Mouse (Mus musculus) urinary bladder, postnatal 14 days (tissue): Measurements from ENCODE around the gene Arhgef16.
A peak's percentile ranks its signal among the peaks of the same experiment; 100 is the strongest.

ENCODE experiments used
- DNase-seq: peaks from one replicate; pipeline ENCODE4 v3.0.0; 2021; ENCODE audit warnings: low spot score

Arhgef16 gene

DNA sequence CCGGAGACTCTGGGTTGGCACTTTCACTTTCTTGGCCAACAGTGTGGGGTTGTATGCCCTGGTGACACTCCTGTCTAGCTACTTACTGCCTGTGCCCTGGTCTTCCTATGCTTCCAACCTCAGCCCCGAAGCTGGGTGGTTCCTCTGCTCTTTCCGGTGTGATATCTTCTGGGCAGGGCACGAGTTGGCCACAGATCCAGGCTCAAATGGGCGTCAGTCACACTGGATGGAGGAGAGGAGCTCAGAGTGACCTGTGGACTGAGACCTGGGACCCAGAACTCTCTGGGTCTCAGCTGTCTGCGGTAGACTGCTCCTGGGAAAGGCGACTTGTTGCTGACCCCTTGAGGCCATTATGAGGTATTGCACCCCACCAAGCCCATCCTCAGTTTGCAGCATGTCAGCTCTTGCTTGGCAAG is at the start of gene Arhgef16:
Arhgef16 (minus strand) TSS at position 211 of the 416 bp plus-strand sequence.
- DNase-seq = peak; percentile 37

DNA sequence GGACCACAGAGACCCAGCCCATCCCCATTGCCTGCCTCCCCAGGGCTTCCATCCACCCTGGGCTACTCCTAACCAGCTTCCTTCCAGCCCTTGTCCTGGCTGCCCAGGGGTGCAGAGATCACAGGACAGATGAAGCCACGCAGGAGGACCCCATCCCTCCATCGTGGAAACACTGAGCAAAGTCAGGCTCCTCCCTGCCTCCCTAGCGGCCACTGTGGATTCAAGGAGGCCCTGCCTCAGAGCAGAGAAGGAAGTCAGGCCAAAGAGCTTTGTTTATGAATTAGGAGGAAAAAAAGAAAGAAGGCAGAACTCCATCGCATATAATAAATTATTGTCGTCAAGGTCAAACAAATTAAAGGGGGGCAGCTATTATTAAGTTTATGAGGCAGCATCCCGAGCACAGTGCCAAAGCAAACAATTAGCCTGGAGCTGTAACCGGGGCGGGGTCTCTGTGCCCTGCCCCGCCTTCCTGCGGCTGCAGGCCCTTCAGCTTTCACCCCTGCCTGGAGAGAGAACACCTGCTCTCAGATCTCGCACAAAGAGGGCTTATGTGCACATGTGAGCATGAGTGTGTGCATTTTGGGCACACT is 46.8 kb upstream of the Arhgef16 start:
- peak; percentile 28 for DNase-seq

- DNase-seq = no peak
Measured at GRCm38 (mm10) chr4:154346731-154347522, 45.5 kb upstream of the Arhgef16 start.

- DNase-seq = no peak
Measured at GRCm38 (mm10) chr4:154336650-154337049, 35.2 kb upstream of the Arhgef16 start.

- no peak for DNase-seq
Measured at GRCm38 (mm10) chr4:154335761-154336160, 34.3 kb upstream of the Arhgef16 start, which contains the start of gene B230104I21Rik. B230104I21Rik (plus strand) TSS chr4:154336127.

GRCm38 (mm10) chr4:154334699-154335402 is 33.4 kb upstream of the Arhgef16 start:
- peak; percentile 50 for DNase-seq

- no peak for DNase-seq
Measured at GRCm38 (mm10) chr4:154333300-154333699, 31.8 kb upstream of the Arhgef16 start.

- DNase-seq = no peak
Measured at GRCm38 (mm10) chr4:154331271-154331670, 29.8 kb upstream of the Arhgef16 start.

- no peak for DNase-seq
Measured at GRCm38 (mm10) chr4:154330001-154330400, 28.5 kb upstream of the Arhgef16 start.

DNA sequence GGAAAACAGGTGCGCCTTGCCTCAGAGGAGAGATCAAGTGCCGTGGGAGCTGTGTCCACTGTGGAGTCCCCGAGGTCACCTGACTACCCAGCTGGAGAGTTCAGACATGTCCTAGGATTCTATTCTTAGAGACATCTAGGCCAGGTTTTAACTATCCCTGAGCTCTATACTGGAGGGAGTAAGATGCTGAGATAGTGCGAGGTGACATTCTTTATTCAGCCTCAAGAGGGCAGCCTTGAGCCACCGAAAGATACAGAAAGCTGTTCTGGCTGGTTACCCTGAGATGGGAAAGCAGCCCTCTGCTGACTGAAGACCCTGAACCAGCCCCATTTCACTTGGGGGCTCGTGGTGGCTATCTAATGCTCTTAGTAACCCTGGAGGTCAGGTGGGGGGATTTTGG is 27.4 kb upstream of the Arhgef16 start:
- peak; percentile 57 for DNase-seq

DNA sequence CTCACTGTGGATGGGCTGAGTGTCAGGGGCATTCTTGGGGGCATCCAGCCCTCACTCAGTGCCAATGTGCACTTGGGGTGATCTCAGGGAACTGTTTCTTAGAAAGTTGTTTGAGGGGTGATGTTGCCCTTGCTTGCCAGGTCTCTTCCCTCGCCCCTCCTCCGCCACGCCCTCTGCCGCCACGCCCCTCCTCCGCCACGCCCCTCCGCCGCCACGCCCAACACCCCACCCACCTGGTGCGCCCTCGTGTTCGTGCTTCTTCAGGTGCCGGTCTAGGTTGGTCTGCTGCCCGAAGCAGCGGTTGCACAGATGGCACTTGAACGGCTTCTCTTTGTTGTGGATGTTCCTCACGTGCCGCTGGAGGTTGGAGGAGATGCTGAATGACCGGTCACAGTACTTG is 27.0 kb upstream of the Arhgef16 start:
- DNase-seq = no peak

GRCm38 (mm10) chr4:154325410-154325809 is 23.9 kb upstream of the Arhgef16 start:
- DNase-seq = no peak

- DNase-seq = no peak
Measured at GRCm38 (mm10) chr4:154313622-154313967, 12.1 kb upstream of the Arhgef16 start.

DNA sequence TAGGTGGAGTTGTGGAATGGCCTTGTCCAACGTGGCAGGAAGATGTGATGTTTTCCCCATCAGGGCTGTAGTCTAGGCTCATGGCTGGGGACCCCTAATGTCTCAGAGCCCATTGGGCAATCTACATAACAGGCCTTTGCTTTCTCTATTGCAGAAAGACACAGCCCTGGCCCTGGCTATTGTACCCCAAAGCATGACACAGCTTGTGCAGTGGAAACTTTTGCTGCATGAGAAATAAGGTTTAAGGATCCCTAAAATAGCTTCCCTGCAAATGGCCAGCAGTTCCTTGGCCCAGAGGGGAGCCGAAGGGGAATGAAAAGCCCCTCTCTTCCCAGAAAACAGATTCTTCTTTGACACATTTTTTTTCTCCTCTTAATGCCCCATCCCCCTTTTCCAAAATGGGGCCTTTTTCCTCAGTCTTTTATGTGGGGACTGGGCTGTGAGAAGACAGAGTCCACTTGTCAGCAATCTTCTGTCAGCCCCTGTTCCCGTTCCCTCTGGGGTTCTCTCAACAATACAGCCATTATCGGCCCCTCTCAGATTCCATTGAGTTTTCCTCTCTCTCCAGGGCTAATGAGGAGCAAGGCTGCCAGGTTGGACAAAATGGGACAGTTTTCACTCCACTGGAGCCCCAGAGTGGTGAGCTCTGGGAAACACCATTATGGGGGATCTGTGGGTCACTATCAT is 11.6 kb upstream of the Arhgef16 start:
- DNase-seq = no peak

DNA sequence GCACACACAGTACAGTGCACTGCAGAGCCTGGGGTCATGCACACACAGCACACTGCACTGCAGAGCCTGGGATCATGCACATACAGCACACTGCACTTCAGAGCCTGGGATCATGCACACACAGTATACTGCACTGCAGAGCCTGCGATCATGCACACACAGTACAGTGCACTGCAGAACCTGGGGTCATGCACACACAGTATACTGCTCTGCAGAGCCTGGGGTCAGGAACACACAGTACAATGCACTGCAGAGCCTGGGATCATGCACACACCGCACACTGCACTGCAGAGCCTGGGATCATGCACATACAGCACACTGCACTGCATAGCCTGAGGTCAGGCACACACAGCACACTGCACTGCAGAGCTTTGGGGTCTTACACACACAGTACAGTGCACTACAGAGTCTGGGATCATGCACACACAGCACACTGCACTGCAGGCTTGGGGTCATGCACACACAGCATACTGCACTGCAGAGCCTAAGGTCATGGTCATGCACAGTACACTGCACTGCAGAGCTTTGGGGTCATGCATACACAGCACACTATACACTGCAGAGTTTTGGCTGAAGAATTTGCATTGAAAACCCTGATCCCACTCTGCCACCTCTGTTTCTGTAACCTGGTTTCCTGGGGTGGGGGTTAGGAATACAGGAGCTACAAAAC is 10.8 kb upstream of the Arhgef16 start:
- no peak for DNase-seq

GRCm38 (mm10) chr4:154310576-154311262 is 9.2 kb upstream of the Arhgef16 start:
- DNase-seq = no peak

DNA sequence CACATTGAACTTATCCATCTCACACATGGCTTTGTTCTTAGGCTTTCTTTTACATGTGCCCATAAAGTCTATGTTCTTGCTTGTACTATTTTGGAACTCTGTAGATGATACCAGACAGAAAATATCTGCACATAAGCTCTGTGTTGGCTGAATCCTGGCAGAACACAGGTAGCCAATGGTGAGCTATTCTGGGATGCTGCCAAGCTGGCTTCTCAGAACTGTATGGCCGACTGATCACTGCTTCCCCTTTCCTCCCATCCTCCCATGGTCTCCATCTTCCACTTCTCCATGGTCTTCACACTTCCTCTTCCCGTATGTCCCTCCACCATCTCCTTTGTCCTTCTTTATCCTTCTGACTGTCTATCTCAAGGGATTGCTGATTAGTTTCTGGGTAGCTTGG is 7.7 kb upstream of the Arhgef16 start:
- DNase-seq = no peak

DNA sequence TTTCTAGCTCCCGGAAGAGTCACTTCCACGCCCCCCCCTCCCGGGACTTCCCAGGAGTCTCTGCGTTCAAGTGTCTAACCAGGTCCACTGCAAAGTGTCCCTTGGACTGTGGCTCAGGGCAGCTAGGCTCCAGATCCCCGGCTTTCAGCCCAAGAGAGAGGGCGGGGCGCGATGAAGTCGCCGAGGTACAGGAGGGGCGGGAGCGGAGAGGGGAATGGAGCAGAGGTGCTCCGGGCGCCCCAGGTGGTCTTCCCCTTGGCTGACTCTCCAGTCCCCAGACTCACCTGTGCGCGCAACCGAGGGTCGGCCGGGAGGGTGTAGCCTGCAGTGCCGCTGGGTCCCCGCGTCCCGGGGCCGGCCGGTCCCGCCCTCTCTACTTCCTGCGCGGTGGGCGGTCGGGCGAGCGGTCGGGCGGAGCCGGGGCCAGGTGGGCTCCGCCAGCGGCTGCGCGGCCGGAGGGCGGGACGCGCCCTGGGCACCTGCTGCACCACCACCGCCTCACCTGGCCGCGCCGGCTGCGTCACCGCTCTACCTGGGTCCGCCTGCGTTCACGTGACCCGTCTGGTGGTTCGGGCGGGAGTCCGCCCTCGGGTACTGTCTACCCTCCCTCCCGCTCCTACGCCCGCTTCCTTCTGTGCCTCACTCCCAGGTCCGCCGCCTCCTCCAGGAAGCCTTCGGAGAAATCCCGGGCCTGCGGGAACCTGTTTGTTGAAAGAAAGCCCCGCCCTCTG is 1.8 kb downstream of the Arhgef16 start:
- DNase-seq = peak; percentile 80

- DNase-seq = peak; percentile 28
Measured at GRCm38 (mm10) chr4:154297761-154298160, 3.7 kb downstream of the Arhgef16 start.

DNA sequence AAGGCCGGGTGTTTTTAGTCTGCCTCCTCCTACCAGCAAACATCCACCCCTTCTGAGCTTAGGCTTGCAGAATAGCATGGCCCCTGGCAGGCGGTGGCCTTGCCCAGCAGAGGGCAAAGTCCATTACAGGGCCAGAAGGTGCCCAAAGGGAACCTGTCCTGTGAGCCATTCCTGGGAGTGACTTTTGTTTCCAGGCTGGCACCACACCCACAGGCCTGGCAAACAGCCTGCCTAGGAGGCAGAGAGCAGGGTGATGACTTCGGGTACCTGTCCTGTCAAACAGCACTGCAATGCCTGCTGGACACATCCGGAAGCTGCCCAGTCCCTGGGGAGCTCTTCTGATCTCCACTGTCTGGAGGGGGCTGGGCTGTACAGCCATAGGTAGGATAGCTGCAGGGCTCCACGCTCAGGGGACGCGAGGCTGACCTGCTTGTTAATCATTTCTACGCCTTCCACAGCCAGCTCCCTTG is 7.2 kb downstream of the Arhgef16 start:
- DNase-seq = no peak
